Comparison of ENCODE assay signal across 8 mouse cellular contexts in genomic region chrX:36328271-36329039, GRCm38 (mm10). TPM values are rescaled to one million over a fixed set of nuclear protein-coding genes. Genes with fewer than 3 reads are reported as not detected.
DNase-seq lines count a peak whose midpoint lies in the region; ATAC-seq lines count a peak whose summit lies in the region.

Gene Lonrf3 (plus strand): TSS chrX:36328353.

- peak within 1 kb of the TSS; percentile 84 for H3K4me2 ChIP-seq in intestine, embryonic 15.5 days (replicated peaks)

- H3K4me1 ChIP-seq in intestine, embryonic 15.5 days (replicated peaks): no peaks in the 10 kb centered on the region

- no peaks in the 10 kb centered on the region for H3K36me3 ChIP-seq in intestine, embryonic 15.5 days

- H3K9ac ChIP-seq in intestine, embryonic 15.5 days: peak within 1 kb of the TSS; percentile 34

- ATAC-seq in intestine, embryonic 15.5 days: peak; percentile 76
- ATAC-seq in megakaryocyte, adult 5-6 weeks (ENCODE audit: poor library complexity, severe bottlenecking): peak; percentile 79

- intact Hi-C loops in left cerebral cortex, postnatal 10 days (cut with DNase I): loop anchor here (5.0 kb wide), 1 partner anchor 96 kb away; no protein-coding TSS in a partner anchor

- DNase-seq in adrenal gland, postnatal 14 days: peak; percentile 80
- peak; percentile 75 for DNase-seq in embryo, embryonic 11 days
- peak; percentile 53 to 69 for DNase-seq in gastrocnemius, postnatal 4 days (ENCODE audit: low spot score in 2 of 2)
- peak; percentile 50 to 78 for DNase-seq in left cerebral cortex, postnatal 10 days (ENCODE audit: extremely low spot score in 1 of 2, low spot score in 2 of 2)
- peak; percentile 80 for DNase-seq in right cerebral cortex, adult 18-20 months
- DNase-seq in yolk sac, embryonic 10.5 days (ENCODE audit: low spot score): peak; percentile 6

- WGBS in intestine, embryonic 15.5 days: 21% methylated on average over 68 of the region's 68 CpGs

- H3K27me3 ChIP-seq in intestine, embryonic 15.5 days (replicated peaks): peaks cover 6% of the 10 kb centered on the region; the same call in 1 of the 2 replicates

- no peaks in the 10 kb centered on the region for H3K9me3 ChIP-seq in intestine, embryonic 15.5 days

- peak within 1 kb of the TSS; percentile 44 for H3K4me3 ChIP-seq in intestine, embryonic 15.5 days (replicated peaks)

- no peak within 1 kb of the TSS for H3K27ac ChIP-seq in intestine, embryonic 15.5 days

RNA-seq across cellular contexts. Expression of gene Lonrf3, which starts in this region (rescaled TPM):
- total RNA-seq in adrenal gland, postnatal 14 days (2021): 5.5 and 6.7 TPM in 2 replicates
- 1 to 10 TPM; 3.2 to 4.6 TPM for total RNA-seq in gastrocnemius, postnatal 4 days (2021)
- polyA plus RNA-seq in intestine, embryonic 15.5 days (2015; fragmentation: Nextera tagmentation; extraction: Ambion mirVana): 0.65 and 1.00 TPM in 2 replicates
- total RNA-seq in left cerebral cortex, postnatal 10 days (2021): 1 to 10 TPM; 7.4 to 9.7 TPM
- total RNA-seq in megakaryocyte, adult 5-6 weeks (2015): 10.9 and 11.1 TPM in 2 replicates
- 23.8 and 25.8 TPM in 2 replicates for total RNA-seq in megakaryocyte, adult 5-6 weeks (2017)

Comparison
In these comparisons a context has a peak if more than half of its experiments do, and no peak if none do; other contexts are left out.
1. Peak in ATAC-seq, H3K4me3 ChIP-seq, H3K9ac ChIP-seq and H3K4me2 ChIP-seq in intestine, embryonic 15.5 days; RNA of the gene not detected or under 1 TPM.
2. DNase-seq: peak in every context shown above with its lines; median percentile 80 in adrenal gland, postnatal 14 days; 80 in right cerebral cortex, adult 18-20 months; 75 in embryo, embryonic 11 days; 64 in left cerebral cortex, postnatal 10 days; 61 in gastrocnemius, postnatal 4 days; 6 in yolk sac, embryonic 10.5 days.